Mouse (Mus musculus) megakaryocyte progenitor cell, adult 5-6 weeks (primary cell): ENCODE results near the gene Osbpl11. TPM values are rescaled to one million over a fixed set of nuclear protein-coding genes. Genes with fewer than 3 reads are reported as not detected.

Experiments used
- total RNA-seq, 2 experiments: library from RNA; stranded (forward) in 1 of 2; stranded (reverse) in 1 of 2; fragments of 157-497, 149-512 nt in 1 of 2; fragments of 200-1000 nt in 1 of 2; gene quantifications; 2 replicates each; pipeline versions ENCODE4 v1.2.3 to v1.2.4; 2015 to 2017

Osbpl11 gene
- total RNA-seq, 2 experiments from 2014 or later = 8.7 to 17.2 TPM

Other genes starting within 250 kb of the Osbpl11 start
- 1.3 and 2.5 TPM in 2 replicates for gene Iqcg, start 128.9 kb upstream of the Osbpl11 start, total RNA-seq (2015)
- 2.5 and 6.6 TPM in 2 replicates for gene Iqcg, start 128.9 kb upstream of the Osbpl11 start, total RNA-seq (2017)
- 2,569 and 2,723 TPM in 2 replicates for gene Rpl35a, start 128.6 kb upstream of the Osbpl11 start, total RNA-seq (2015)
- gene Rpl35a, start 128.6 kb upstream of the Osbpl11 start, total RNA-seq (2017) = 1,815 and 2,269 TPM in 2 replicates
- 1.4 and 2.0 TPM in 2 replicates for gene Lmln, start 122.5 kb upstream of the Osbpl11 start, total RNA-seq (2015)
- gene Lmln, start 122.5 kb upstream of the Osbpl11 start, total RNA-seq (2017) = 2.4 and 4.6 TPM in 2 replicates
- 71.2 TPM in 2 replicates for gene Snx4, start 66.4 kb downstream of the Osbpl11 start, total RNA-seq (2015)
- gene Snx4, start 66.4 kb downstream of the Osbpl11 start, total RNA-seq (2017) = 76.7 and 86.1 TPM in 2 replicates
- 67.0 and 73.5 TPM in 2 replicates for gene Zfp148, start 195.8 kb downstream of the Osbpl11 start, total RNA-seq (2015)
- gene Zfp148, start 195.8 kb downstream of the Osbpl11 start, total RNA-seq (2017) = 29.4 and 30.3 TPM in 2 replicates